Mouse (Mus musculus) spleen, postnatal 14 days (tissue): ENCODE results near the gene Tas2r138.
A peak's percentile ranks its signal among the peaks of the same experiment; 100 is the strongest.
"Not testable (repeated sequence)": the region's sequence is repeated elsewhere in the genome, so short reads cannot be mapped to it uniquely, and the experiment has no call there.

Source experiments
- DNase-seq, 2 experiments: peaks; one replicate each; pipeline ENCODE4 v3.0.0; 2021 to 2022; ENCODE audit warnings: low spot score in 2 of 2

Gene Tas2r138

GRCm38 (mm10) chr6:40613260-40613852 lies at the start of gene Tas2r138:
Gene Tas2r138 (minus strand): TSS chr6:40613310.
- no peak for DNase-seq

- no peak for DNase-seq
Measured at GRCm38 (mm10) chr6:40660930-40661329, 47.8 kb upstream of the Tas2r138 start.

- DNase-seq, result no peak
Measured at GRCm38 (mm10) chr6:40650953-40651352, 37.8 kb upstream of the Tas2r138 start.

GRCm38 (mm10) chr6:40645701-40646100 lies 32.6 kb upstream of the Tas2r138 start:
- no peak for DNase-seq

- DNase-seq, result no peak
Measured at GRCm38 (mm10) chr6:40640710-40641538, 27.8 kb upstream of the Tas2r138 start.

GRCm38 (mm10) chr6:40637755-40638154 lies 24.6 kb upstream of the Tas2r138 start:
- DNase-seq, result no peak

- DNase-seq, result no peak
Measured at GRCm38 (mm10) chr6:40635559-40635958, 22.4 kb upstream of the Tas2r138 start.

- DNase-seq, result no peak
Measured at GRCm38 (mm10) chr6:40634640-40635071, 21.5 kb upstream of the Tas2r138 start.

- DNase-seq, result no peak
Measured at GRCm38 (mm10) chr6:40628406-40629000, 15.4 kb upstream of the Tas2r138 start, which contains the start of gene Mgam. Gene Mgam (plus strand): TSS chr6:40628831.

GRCm38 (mm10) chr6:40626111-40626510 lies 13.0 kb upstream of the Tas2r138 start:
- no peak for DNase-seq

- DNase-seq, result peak in 1 of 2 experiments; percentile 2
Measured at GRCm38 (mm10) chr6:40617965-40618364, 4.9 kb upstream of the Tas2r138 start.

- no peak for DNase-seq
Measured at GRCm38 (mm10) chr6:40610244-40610643, 2.9 kb downstream of the Tas2r138 start.

GRCm38 (mm10) chr6:40607431-40607830 lies 5.7 kb downstream of the Tas2r138 start:
- DNase-seq, result no peak

GRCm38 (mm10) chr6:40598546-40598945 lies 14.6 kb downstream of the Tas2r138 start:
- not testable (repeated sequence) for DNase-seq

- no peak for DNase-seq
Measured at GRCm38 (mm10) chr6:40594804-40595550, 18.1 kb downstream of the Tas2r138 start.

- no peak for DNase-seq
Measured at GRCm38 (mm10) chr6:40588346-40588745, 24.8 kb downstream of the Tas2r138 start.

GRCm38 (mm10) chr6:40585645-40586044 lies 27.5 kb downstream of the Tas2r138 start, which contains the start of gene Clec5a:
Gene Clec5a (minus strand): TSS chr6:40585821.
- DNase-seq, result no peak

GRCm38 (mm10) chr6:40584336-40584735 lies 28.8 kb downstream of the Tas2r138 start:
- DNase-seq, result no peak

- no peak for DNase-seq
Measured at GRCm38 (mm10) chr6:40576305-40576704, 36.8 kb downstream of the Tas2r138 start.

GRCm38 (mm10) chr6:40573618-40574017 lies 39.5 kb downstream of the Tas2r138 start:
- DNase-seq, result no peak

- DNase-seq, result no peak
Measured at GRCm38 (mm10) chr6:40569187-40569586, 43.9 kb downstream of the Tas2r138 start, which contains the start of gene Olfr460. Gene Olfr460 (plus strand): TSS chr6:40569487.
